Mouse (Mus musculus) MEL (cell line): Measurements from ENCODE around the gene Vps37d. TPM values are rescaled to one million over a fixed set of nuclear protein-coding genes. Genes with fewer than 3 reads are reported as not detected.

Source experiments
- DNase-seq: peaks from one replicate; pipeline ENCODE4 v3.0.0; 2011; ENCODE audit warnings: low read depth, low spot score
- H3K27ac ChIP-seq: 2 replicates; pipeline ENCODE4 v1.5.1; 2012; ENCODE audit warnings: low read depth, mild to moderate bottlenecking, control low read depth, low read length, moderate library complexity; ENCODE audit not compliant: control insufficient read depth
- H3K27me3 ChIP-seq, 2 experiments: fragments of 150-350 bp in 1 of 2; sonication (generic) in 1 of 2; 2 replicates each; pipeline ENCODE4 v1.6.1; 2012; ENCODE audit warnings: low read length in 2 of 2, mild to moderate bottlenecking in 2 of 2, improper control_type of control experiment in 1 of 2, moderate library complexity in 1 of 2; ENCODE audit not compliant: insufficient read depth in 2 of 2, control insufficient read depth in 1 of 2
- H3K36me3 ChIP-seq, 2 experiments: 2 replicates each; pipeline ENCODE4 v1.6.1; 2012 to 2014; ENCODE audit warnings: low read length in 2 of 2, improper control_type of control experiment in 1 of 2, inconsistent platforms in 1 of 2, mild to moderate bottlenecking in 1 of 2; ENCODE audit not compliant: insufficient read depth in 2 of 2, control insufficient read depth in 1 of 2
- H3K4me1 ChIP-seq, 2 experiments: fragments of 150-350 bp in 1 of 2; sonication (generic) in 1 of 2; 2 replicates each; pipeline ENCODE4 v1.6.1; 2012; ENCODE audit warnings: low read length in 2 of 2, improper control_type of control experiment in 1 of 2, mild to moderate bottlenecking in 1 of 2; ENCODE audit not compliant: insufficient read depth in 2 of 2, control insufficient read depth in 1 of 2
- H3K4me3 ChIP-seq, 2 experiments: fragments of 150-350 bp in 1 of 2; sonication (generic) in 1 of 2; 2 replicates each; pipeline ENCODE4 v1.5.1; 2012; ENCODE audit warnings: low read depth in 2 of 2, low read length in 2 of 2, mild to moderate bottlenecking in 2 of 2, moderate library complexity in 2 of 2, control low read depth in 1 of 2, improper control_type of control experiment in 1 of 2; ENCODE audit not compliant: control insufficient read depth in 1 of 2, insufficient read depth in 1 of 2
- H3K79me2 ChIP-seq: 2 replicates; pipeline ENCODE4 v1.6.1; 2012; ENCODE audit warnings: mild to moderate bottlenecking, low read length, moderate library complexity; ENCODE audit not compliant: control insufficient read depth, poor library complexity, insufficient read depth
- H3K9ac ChIP-seq: 2 replicates; pipeline ENCODE4 v1.6.1; 2012; ENCODE audit warnings: low read depth, mild to moderate bottlenecking, control low read depth, low read length, moderate library complexity; ENCODE audit not compliant: control insufficient read depth, poor library complexity, severe bottlenecking
- H3K9me3 ChIP-seq: fragments of 150-350 bp; sonication (generic); replicated peaks from 2 replicates; pipeline ENCODE4 v1.6.1; 2012; ENCODE audit warnings: mild to moderate bottlenecking, low read length, improper control_type of control experiment, moderate library complexity; ENCODE audit not compliant: insufficient read depth
- BHLHE40 ChIP-seq: IDR thresholded peaks from 2 replicates; pipeline ENCODE4 v1.6.1; 2012; ENCODE audit warnings: low read depth, mild to moderate bottlenecking, inconsistent platforms, low read length, improper control_type of control experiment, borderline replicate concordance
- CHD1 ChIP-seq: IDR thresholded peaks from 2 replicates; pipeline ENCODE4 v1.6.1; 2012; ENCODE audit warnings: low read depth, mild to moderate bottlenecking, inconsistent platforms, low read length, improper control_type of control experiment
- CHD2 ChIP-seq: IDR thresholded peaks from 2 replicates; pipeline ENCODE4 v1.6.1; 2011; ENCODE audit warnings: low read length, improper control_type of control experiment
- E2F4 ChIP-seq: IDR thresholded peaks from 2 replicates; pipeline ENCODE4 v1.6.1; 2011; ENCODE audit warnings: low read depth, low read length, improper control_type of control experiment, borderline replicate concordance
- ELF1 ChIP-seq: IDR thresholded peaks from 2 replicates; pipeline ENCODE4 v1.6.1; 2014; ENCODE audit warnings: low read depth, mild to moderate bottlenecking, inconsistent platforms, low read length, improper control_type of control experiment, moderate library complexity
- ETS1 ChIP-seq: IDR thresholded peaks from 2 replicates; pipeline ENCODE4 v1.6.1; 2012; ENCODE audit warnings: low read depth, mild to moderate bottlenecking, inconsistent platforms, low read length, improper control_type of control experiment, moderate library complexity
- GABPA ChIP-seq: IDR thresholded peaks from 2 replicates; pipeline ENCODE4 v1.6.1; 2012; ENCODE audit warnings: low read depth, mild to moderate bottlenecking, inconsistent platforms, low read length, improper control_type of control experiment, moderate library complexity
- GATA1 ChIP-seq: IDR thresholded peaks from 2 replicates; pipeline ENCODE4 v1.6.1; 2011; ENCODE audit warnings: low read depth, low read length, improper control_type of control experiment
- KAT2A ChIP-seq: conservative IDR thresholded peaks from 2 replicates; pipeline ENCODE4 v1.6.1; 2012; ENCODE audit warnings: low read depth, low read length, improper control_type of control experiment, inconsistent platforms
- MAX ChIP-seq: IDR thresholded peaks from 2 replicates; pipeline ENCODE4 v1.6.1; 2011; ENCODE audit warnings: low read length, improper control_type of control experiment
- MAZ ChIP-seq: IDR thresholded peaks from 2 replicates; pipeline ENCODE4 v1.6.1; 2012; ENCODE audit warnings: low read depth, mild to moderate bottlenecking, inconsistent platforms, low read length, improper control_type of control experiment
- MEF2A ChIP-seq: IDR thresholded peaks from 2 replicates; pipeline ENCODE4 v1.6.1; 2014; ENCODE audit warnings: low read depth, mild to moderate bottlenecking, inconsistent platforms, low read length, improper control_type of control experiment; ENCODE audit not compliant: poor library complexity, insufficient replicate concordance, severe bottlenecking; ENCODE audit errors: extremely low read depth
- MYB ChIP-seq: IDR thresholded peaks from 2 replicates; pipeline ENCODE4 v1.6.1; 2011; ENCODE audit warnings: mild to moderate bottlenecking, low read depth, low read length, improper control_type of control experiment
- MYC ChIP-seq: IDR thresholded peaks from 2 replicates; pipeline ENCODE4 v1.6.1; 2011; ENCODE audit warnings: low read depth, mild to moderate bottlenecking, low read length, improper control_type of control experiment, moderate library complexity
- NELFE ChIP-seq: IDR thresholded peaks from 2 replicates; pipeline ENCODE4 v1.6.1; 2011; ENCODE audit warnings: low read depth, low read length, improper control_type of control experiment
- NRF1 ChIP-seq: IDR thresholded peaks from 2 replicates; pipeline ENCODE4 v1.6.1; 2014; ENCODE audit warnings: low read depth, mild to moderate bottlenecking, inconsistent platforms, low read length, improper control_type of control experiment, moderate library complexity; ENCODE audit not compliant: poor library complexity, insufficient read depth, severe bottlenecking
- POLR2AphosphoS2 ChIP-seq: IDR thresholded peaks from 2 replicates; pipeline ENCODE4 v1.6.1; 2011; ENCODE audit warnings: low read length, improper control_type of control experiment
- POLR2AphosphoS5 ChIP-seq: IDR thresholded peaks from 2 replicates; pipeline ENCODE4 v1.6.1; 2012; ENCODE audit warnings: low read depth, borderline replicate concordance, mild to moderate bottlenecking, inconsistent platforms, low read length, moderate library complexity, mixed read lengths
- RAD21 ChIP-seq: IDR thresholded peaks from 2 replicates; pipeline ENCODE4 v1.6.1; 2011; ENCODE audit warnings: mild to moderate bottlenecking, low read depth, low read length, improper control_type of control experiment
- RCOR1 ChIP-seq: IDR thresholded peaks from 2 replicates; pipeline ENCODE4 v1.6.1; 2012; ENCODE audit warnings: low read depth, mild to moderate bottlenecking, inconsistent platforms, low read length, improper control_type of control experiment
- SIN3A ChIP-seq: IDR thresholded peaks from 2 replicates; pipeline ENCODE4 v1.6.1; 2012; ENCODE audit warnings: low read length, improper control_type of control experiment, inconsistent platforms
- SMC3 ChIP-seq: IDR thresholded peaks from 2 replicates; pipeline ENCODE4 v1.6.1; 2011; ENCODE audit warnings: low read depth, low read length, improper control_type of control experiment
- UBTF ChIP-seq: IDR thresholded peaks from 2 replicates; pipeline ENCODE4 v1.6.1; 2012; ENCODE audit warnings: low read depth, mild to moderate bottlenecking, inconsistent platforms, low read length, improper control_type of control experiment, moderate library complexity, borderline replicate concordance; ENCODE audit not compliant: insufficient read depth
- USF1 ChIP-seq: IDR thresholded peaks from 2 replicates; pipeline ENCODE4 v1.6.1; 2014; ENCODE audit warnings: low read depth, mild to moderate bottlenecking, inconsistent platforms, low read length, improper control_type of control experiment, moderate library complexity
- USF2 ChIP-seq, 2 experiments: IDR thresholded peaks; 2 replicates each; pipeline ENCODE4 v1.6.1; 2011 to 2012; ENCODE audit warnings: improper control_type of control experiment in 2 of 2, low read length in 2 of 2, borderline replicate concordance in 1 of 2, inconsistent platforms in 1 of 2, low read depth in 1 of 2, mild to moderate bottlenecking in 1 of 2; ENCODE audit not compliant: insufficient read depth in 1 of 2
- ZC3H11A ChIP-seq: IDR thresholded peaks from 2 replicates; pipeline ENCODE4 v1.6.1; 2012; ENCODE audit warnings: low read depth, mild to moderate bottlenecking, inconsistent platforms, low read length, improper control_type of control experiment
- ZKSCAN1 ChIP-seq: IDR thresholded peaks from 2 replicates; pipeline ENCODE4 v1.6.1; 2012; ENCODE audit warnings: low read depth, mild to moderate bottlenecking, inconsistent platforms, low read length, improper control_type of control experiment, moderate library complexity
- ZMIZ1 ChIP-seq: IDR thresholded peaks from 2 replicates; pipeline ENCODE4 v1.6.1; 2012; ENCODE audit warnings: low read depth, mild to moderate bottlenecking, inconsistent platforms, low read length, improper control_type of control experiment, moderate library complexity
- polyA plus RNA-seq, 2 experiments: library from polyadenylated mRNA; stranded (reverse) in 1 of 2; unstranded in 1 of 2; fragments of >175 nt in 1 of 2; fragments of >200 nt in 1 of 2; gene quantifications; 2 replicates each; pipeline versions ENCODE4 v1.2.1 to v1.2.4; 2012; ENCODE audit warnings: low replicate concordance in 2 of 2, low read depth in 1 of 2; ENCODE audit not compliant: insufficient read length in 2 of 2, insufficient read depth in 1 of 2, missing spikeins in 1 of 2
- total RNA-seq: library from RNA; depleted of rRNA; stranded (reverse); fragments of 300-350 nt; gene quantifications from 2 replicates; pipeline ENCODE4 v1.2.3, GENCODE M21; 2012

Gene Vps37d
- total and polyA plus RNA-seq, 3 experiments, result 0.31 to 1.2 TPM; not detected in 1

DNA sequence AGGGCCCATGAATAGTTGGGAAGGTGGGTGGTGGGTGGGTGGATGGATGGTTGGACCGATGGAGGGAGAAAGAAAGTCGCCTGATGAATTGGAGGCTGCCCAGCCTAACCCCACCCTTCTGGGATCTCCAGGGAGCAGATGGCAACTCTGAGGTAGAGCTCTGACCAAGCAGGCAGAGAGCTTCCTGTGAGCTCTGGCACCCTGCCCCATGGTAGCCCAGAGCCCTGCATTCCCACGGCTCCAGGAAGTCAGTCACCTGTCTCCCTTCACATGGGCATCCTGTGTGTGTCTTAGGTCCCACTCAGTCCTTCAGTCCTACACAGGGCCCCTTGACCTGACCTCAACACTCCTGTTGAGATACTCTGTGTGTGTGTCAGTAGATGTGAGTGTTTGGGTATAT lies 40.1 kb downstream of the Vps37d start:
- no peaks in the 10 kb centered on the region for H3K36me3 ChIP-seq
- H3K4me1 ChIP-seq, result no peaks in the 10 kb centered on the region; a peak in 1 of 4 replicates
- H3K9me3 ChIP-seq, result no peaks in the 10 kb centered on the region
- H3K4me3 ChIP-seq, result no peak overlapping the region
- no peak overlapping the region for H3K27ac ChIP-seq
- H3K27me3 ChIP-seq, result no peaks in the 10 kb centered on the region
- TF ChIP-seq ZKSCAN1 (no peak), USF2 (IDR thresholded peaks at IDR 0.05; ENCODE audit: borderline replicate concordance in 1 of 2, insufficient read depth in 1 of 2, low read depth in 1 of 2, low read length in 2 of 2) (no peak), MEF2A (no peak), RAD21 (no peak), KAT2A (no peak), CHD1 (no peak), MAX (no peak), MAZ (no peak), GABPA (no peak), ZC3H11A (no peak), CHD2 (no peak), ZMIZ1 (no peak), BHLHE40 (no peak), ELF1 (no peak), NELFE (no peak), E2F4 (no peak), POLR2AphosphoS5 (no peak), RCOR1 (no peak)
- no peak overlapping the region for H3K9ac ChIP-seq
- no peak for DNase-seq
- no peaks in the 10 kb centered on the region for H3K79me2 ChIP-seq

DNA sequence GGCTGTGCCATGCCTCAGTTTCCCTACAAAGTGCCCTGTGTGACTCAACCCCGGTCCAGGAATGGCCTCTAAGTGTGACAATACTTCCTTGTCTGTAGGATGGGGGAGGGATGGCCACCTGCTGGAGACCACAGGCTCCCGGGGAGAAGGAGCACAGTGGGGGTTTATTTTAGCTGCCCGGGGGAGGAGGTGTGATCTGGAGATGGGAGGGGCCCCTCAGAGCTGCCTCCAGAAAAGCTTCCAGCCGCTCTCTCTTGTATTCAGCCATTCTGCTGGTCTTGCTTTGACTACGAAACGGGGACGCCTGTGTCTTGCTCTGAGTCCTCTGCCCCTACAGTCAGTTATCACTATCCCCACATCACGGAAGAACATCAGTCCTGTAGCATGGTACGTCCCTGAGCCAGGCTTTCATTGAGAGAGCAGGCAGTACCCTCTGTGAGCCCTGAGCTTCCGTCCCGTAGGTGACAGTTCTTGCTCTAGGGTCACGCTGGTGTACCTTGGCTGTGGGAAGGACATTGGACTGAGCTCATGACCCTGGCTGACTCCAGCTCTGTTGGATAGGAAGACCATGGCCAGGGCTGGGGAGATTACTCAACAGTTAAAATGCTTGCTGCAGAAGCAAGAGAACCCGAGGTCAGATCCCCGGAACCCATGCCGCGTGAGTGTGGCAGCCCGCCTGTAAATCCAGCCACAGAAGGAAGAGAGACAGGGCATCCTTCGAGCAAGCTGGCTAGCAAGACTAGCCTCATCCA lies 42.3 kb downstream of the Vps37d start:
- Histone ChIP-seq H3K36me3 (no peaks in the 10 kb centered on the region), H3K4me3 (no peak overlapping the region), H3K27ac (no peak overlapping the region), H3K27me3 (no peaks in the 10 kb centered on the region), H3K9me3 (no peaks in the 10 kb centered on the region), H3K79me2 (no peaks in the 10 kb centered on the region), H3K9ac (no peak overlapping the region), H3K4me1 (no peaks in the 10 kb centered on the region; a peak in 1 of 4 replicates)
- no peak for TF ChIP-seq USF2 (IDR thresholded peaks at IDR 0.05; ENCODE audit: borderline replicate concordance in 1 of 2, insufficient read depth in 1 of 2, low read depth in 1 of 2, low read length in 2 of 2)
- TF ChIP-seq SMC3, result no peak
- TF ChIP-seq MYB, result no peak
- TF ChIP-seq ZMIZ1, result no peak
- TF ChIP-seq MYC, result no peak
- no peak for TF ChIP-seq NELFE
- TF ChIP-seq KAT2A, result no peak
- TF ChIP-seq ETS1, result no peak
- no peak for TF ChIP-seq GABPA
- TF ChIP-seq GATA1, result no peak
- no peak for TF ChIP-seq ZC3H11A
- no peak for TF ChIP-seq NRF1
- no peak for TF ChIP-seq MEF2A
- no peak for TF ChIP-seq USF1
- TF ChIP-seq CHD1, result no peak
- no peak for TF ChIP-seq UBTF
- no peak for TF ChIP-seq MAZ
- no peak for TF ChIP-seq RAD21
- no peak for TF ChIP-seq POLR2AphosphoS2
- TF ChIP-seq SIN3A, result no peak
- DNase-seq, result no peak
